Mouse (Mus musculus) stomach, adult 2 months (tissue): ENCODE results near the gene B4galt2. TPM values are rescaled to one million over a fixed set of nuclear protein-coding genes. Genes with fewer than 3 reads are reported as not detected.

ENCODE experiments used
- polyA plus RNA-seq: library from polyadenylated mRNA; depleted of rRNA; stranded (reverse); fragments of >200 nt; gene quantifications from 2 replicates; pipeline ENCODE4 v1.2.3, GENCODE M21; 2012; rRNA removed

Gene B4galt2
- polyA plus RNA-seq = 14.9 and 20.4 TPM in 2 replicates

GRCm38 (mm10) chr4:117882701-117883691 is at the start of gene B4galt2:
B4galt2 (minus strand) TSS chr4:117883487.

GRCm38 (mm10) chr4:117929391-117929881 is 46.1 kb upstream of the B4galt2 start, which contains the start of gene Artn:
Artn (minus strand) TSS chr4:117929763.

GRCm38 (mm10) chr4:117914591-117915442 is 31.5 kb upstream of the B4galt2 start, which contains the start of gene Ipo13:
Ipo13 (minus strand) TSS chr4:117914999.

GRCm38 (mm10) chr4:117891738-117892161 is 8.5 kb upstream of the B4galt2 start, which contains the start of gene Dph2:
Dph2 (minus strand) TSS chr4:117892032.

GRCm38 (mm10) chr4:117887133-117887532 is 3.8 kb upstream of the B4galt2 start, which contains the start of gene Atp6v0b:
Atp6v0b (minus strand) TSS chr4:117887333.

GRCm38 (mm10) chr4:117872471-117872886 is 10.8 kb downstream of the B4galt2 start, which contains the start of gene Ccdc24:
Ccdc24 (minus strand) TSS chr4:117872557.

GRCm38 (mm10) chr4:117834457-117834844 is 48.8 kb downstream of the B4galt2 start, which contains the start of gene Slc6a9:
Slc6a9 (plus strand) TSS chr4:117834506.

Other genes starting within 250 kb of the B4galt2 start
- gene Dmap1, start 201.2 kb downstream of the B4galt2 start, polyA plus RNA-seq = 6.1 and 9.4 TPM in 2 replicates
- gene Gm12845, start 159.1 kb downstream of the B4galt2 start, polyA plus RNA-seq = not detected in 2 replicates
- 0.02 TPM in 1 of 2 replicates, not detected in the other for gene Klf17, start 117.8 kb downstream of the B4galt2 start, polyA plus RNA-seq
- 26.0 and 35.6 TPM in 2 replicates for gene Slc6a9, start 49.0 kb downstream of the B4galt2 start, polyA plus RNA-seq
- 1.2 and 1.6 TPM in 2 replicates for gene Ccdc24, start 10.9 kb downstream of the B4galt2 start, polyA plus RNA-seq
- gene Atp6v0b, start 3.8 kb upstream of the B4galt2 start, polyA plus RNA-seq = 383 and 470 TPM in 2 replicates
- gene Dph2, start 8.5 kb upstream of the B4galt2 start, polyA plus RNA-seq = 5.4 and 6.9 TPM in 2 replicates
- gene Ipo13, start 31.5 kb upstream of the B4galt2 start, polyA plus RNA-seq = 36.2 and 48.1 TPM in 2 replicates
- 4.2 and 6.5 TPM in 2 replicates for gene Artn, start 46.3 kb upstream of the B4galt2 start, polyA plus RNA-seq